Mouse (Mus musculus) kidney, embryonic 14.5 days (tissue): ENCODE measurements around the gene Herc2. TPM values are rescaled to one million over a fixed set of nuclear protein-coding genes. Genes with fewer than 3 reads are reported as not detected.

Experiments used
- ATAC-seq: fragments of 200-750 bp; cut with Nextera tagmentation; 2 replicates; pipeline ENCODE4 v1.8.0; 2017; ENCODE audit warnings: moderate number of reproducible peaks, mild to moderate bottlenecking, moderate TSS enrichment, moderate library complexity; ENCODE audit not compliant: low FRiP score, low TSS enrichment
- H3K27ac ChIP-seq: fragments of 300-500 bp; sonication (generic); 2 replicates; pipeline ENCODE4 v1.5.1; 2014; ENCODE audit warnings: low read depth, mild to moderate bottlenecking, low read length, moderate library complexity, mixed read lengths
- H3K27me3 ChIP-seq: fragments of 300-500 bp; sonication (generic); 2 replicates; pipeline ENCODE4 v1.6.1; 2014; ENCODE audit warnings: mild to moderate bottlenecking, low read length; ENCODE audit not compliant: control insufficient read depth, insufficient read depth
- H3K36me3 ChIP-seq: fragments of 300-500 bp; sonication (generic); 2 replicates; pipeline ENCODE4 v1.6.1; 2014; ENCODE audit warnings: low read length, mixed read lengths; ENCODE audit not compliant: control insufficient read depth, insufficient read depth
- H3K4me1 ChIP-seq: fragments of 300-500 bp; sonication (generic); 2 replicates; pipeline ENCODE4 v1.6.1; 2014; ENCODE audit warnings: low read length, mixed read lengths; ENCODE audit not compliant: control insufficient read depth, insufficient read depth
- H3K4me2 ChIP-seq: fragments of 300-500 bp; sonication (generic); replicated peaks from 2 replicates; pipeline ENCODE4 v1.6.1; 2014; ENCODE audit warnings: low read depth, mild to moderate bottlenecking, low read length
- H3K4me3 ChIP-seq: fragments of 300-500 bp; sonication (generic); 2 replicates; pipeline ENCODE4 v1.5.1; 2014; ENCODE audit warnings: mild to moderate bottlenecking, low read length
- H3K9ac ChIP-seq: fragments of 300-500 bp; sonication (generic); 2 replicates; pipeline ENCODE4 v1.6.1; 2014; ENCODE audit warnings: low read depth, mild to moderate bottlenecking, low read length, moderate library complexity
- H3K9me3 ChIP-seq: fragments of 300-500 bp; sonication (generic); 2 replicates; pipeline ENCODE4 v1.6.1; 2016; ENCODE audit warnings: low read length; ENCODE audit not compliant: control insufficient read depth
- WGBS: fragments of 180-500 bp; shearing (Covaris S2); extraction: QIAGEN DNeasy Blood & Tissue Kit; methylation state at CpG from one replicate; pipeline ENCODE4 v1.1.7; 2014; 5-methylcytosine and 5-hydroxymethylcytosine counted together
- polyA plus RNA-seq: library from polyadenylated mRNA; unstranded; fragments of >200 nt; fragmentation: Nextera tagmentation; extraction: Ambion mirVana; gene quantifications from 2 replicates; pipeline ENCODE4 v1.2.1, GENCODE M21; 2014

The Herc2 gene
- polyA plus RNA-seq, 1 experiment from 2014 or later, result 27.9 TPM

DNA sequence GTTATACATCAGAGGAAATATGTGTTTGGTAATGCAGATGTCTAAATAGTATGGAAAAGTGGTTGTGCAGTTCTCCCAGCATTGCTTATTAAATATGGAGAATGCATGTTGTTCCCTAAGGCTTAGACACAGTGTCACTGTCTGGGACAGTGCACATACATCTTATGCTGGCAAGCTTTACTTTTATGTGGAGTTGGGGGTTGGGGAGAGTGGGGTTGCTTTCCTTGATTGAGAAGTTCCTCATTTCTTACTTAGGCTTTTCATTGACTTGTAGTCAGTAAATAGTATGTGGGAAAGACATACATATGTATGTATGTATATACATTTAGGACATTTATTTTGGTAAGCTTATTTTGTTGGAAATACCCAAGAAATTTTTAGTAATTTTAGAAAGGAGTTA is 3.0 kb downstream of the Herc2 start:
- H3K27me3 ChIP-seq, result no peaks in the 10 kb centered on the region
- no peaks in the 10 kb centered on the region for H3K9me3 ChIP-seq
- no peak overlapping the region for H3K9ac ChIP-seq
- H3K36me3 ChIP-seq, result peaks cover 8% of the 10 kb centered on the region; the same call in 1 of the 2 replicates
- no peak overlapping the region for H3K4me3 ChIP-seq
- H3K27ac ChIP-seq, result no peak overlapping the region
- H3K4me1 ChIP-seq, result peaks cover 9% of the 10 kb centered on the region
- H3K4me2 ChIP-seq, result no peak overlapping the region
- no peak for ATAC-seq

DNA sequence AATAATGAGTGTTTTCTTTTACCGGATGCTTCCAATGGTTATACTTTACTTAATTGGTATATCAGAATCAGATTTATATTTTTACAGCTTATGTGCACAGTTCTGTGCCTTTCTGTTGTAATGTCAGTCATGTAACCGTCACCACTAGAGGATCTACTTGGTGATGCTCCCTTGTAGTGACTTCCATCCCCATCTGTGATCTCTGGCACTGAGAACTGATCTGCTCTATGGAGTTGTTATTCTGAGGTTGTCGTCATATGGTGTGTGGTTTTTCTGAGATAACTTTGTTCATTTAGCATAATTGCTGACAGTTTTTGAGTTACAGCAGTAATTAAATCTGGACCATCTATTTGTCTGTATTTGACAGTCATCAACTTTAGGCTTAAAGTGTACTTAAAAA is 5.3 kb downstream of the Herc2 start:
- Histone ChIP-seq H3K4me3 (no peak overlapping the region), H3K9me3 (no peaks in the 10 kb centered on the region), H3K9ac (no peak overlapping the region), H3K4me1 (peaks cover 9% of the 10 kb centered on the region), H3K27me3 (no peaks in the 10 kb centered on the region), H3K4me2 (no peak overlapping the region), H3K36me3 (peaks cover 8% of the 10 kb centered on the region; the same call in 1 of the 2 replicates), H3K27ac (no peak overlapping the region)
- no peak for ATAC-seq
- 93% methylated on average over 3 of the region's 3 CpGs for WGBS

DNA sequence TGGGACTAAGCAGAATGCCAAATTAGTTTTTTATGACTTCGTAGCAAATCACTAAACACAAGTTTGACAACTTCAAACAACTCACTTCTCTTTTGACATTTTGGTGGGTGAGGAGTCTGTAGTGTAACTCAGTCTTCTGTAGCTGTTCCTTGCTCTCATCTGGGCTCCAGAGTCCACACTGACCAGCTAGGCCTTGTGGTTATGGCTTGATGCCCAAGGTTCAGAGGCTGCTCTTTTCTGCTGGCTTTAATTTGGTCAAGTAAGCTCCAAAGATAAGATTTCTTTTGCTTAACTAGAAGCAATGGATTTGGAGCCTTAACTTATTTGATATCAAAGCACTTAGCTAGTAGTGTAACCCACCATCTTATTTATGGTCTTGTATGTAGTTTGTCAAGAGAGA is 14.9 kb downstream of the Herc2 start:
- Histone ChIP-seq H3K4me1 (no peaks in the 10 kb centered on the region), H3K9me3 (no peaks in the 10 kb centered on the region), H3K27me3 (no peaks in the 10 kb centered on the region), H3K4me2 (no peak overlapping the region), H3K9ac (no peak overlapping the region), H3K27ac (no peak overlapping the region), H3K36me3 (no peaks in the 10 kb centered on the region; the same call in 1 of the 2 replicates), H3K4me3 (no peak overlapping the region)
- ATAC-seq, result no peak
- 94% methylated on average over 1 of the region's 1 CpGs for whole genome bisulfite sequencing

DNA sequence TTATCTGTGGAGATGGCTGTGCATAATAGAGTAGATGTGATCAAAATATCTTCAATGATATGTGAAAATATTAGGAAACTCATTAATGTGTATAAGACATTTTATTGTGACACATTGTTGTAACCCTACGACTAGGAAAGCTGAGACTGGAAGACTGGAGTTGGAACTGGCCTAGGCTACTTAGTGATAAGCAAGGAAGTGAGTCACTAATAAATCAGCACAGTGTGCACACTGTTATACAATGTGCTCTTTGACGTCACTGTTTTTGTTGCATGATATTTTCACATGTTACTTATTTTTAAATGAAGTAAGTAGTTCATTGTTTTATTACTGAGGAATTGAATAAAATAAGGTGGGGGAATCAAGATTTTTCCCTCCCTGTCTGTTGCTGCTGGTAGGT is 16.1 kb downstream of the Herc2 start:
- Histone ChIP-seq H3K27ac (no peak overlapping the region), H3K9me3 (no peaks in the 10 kb centered on the region), H3K4me2 (no peak overlapping the region), H3K4me1 (no peaks in the 10 kb centered on the region), H3K9ac (no peak overlapping the region), H3K4me3 (no peak overlapping the region), H3K27me3 (no peaks in the 10 kb centered on the region), H3K36me3 (no peaks in the 10 kb centered on the region; the same call in 1 of the 2 replicates)
- whole genome bisulfite sequencing, result 72% methylated on average over 2 of the region's 2 CpGs
- ATAC-seq, result no peak

DNA sequence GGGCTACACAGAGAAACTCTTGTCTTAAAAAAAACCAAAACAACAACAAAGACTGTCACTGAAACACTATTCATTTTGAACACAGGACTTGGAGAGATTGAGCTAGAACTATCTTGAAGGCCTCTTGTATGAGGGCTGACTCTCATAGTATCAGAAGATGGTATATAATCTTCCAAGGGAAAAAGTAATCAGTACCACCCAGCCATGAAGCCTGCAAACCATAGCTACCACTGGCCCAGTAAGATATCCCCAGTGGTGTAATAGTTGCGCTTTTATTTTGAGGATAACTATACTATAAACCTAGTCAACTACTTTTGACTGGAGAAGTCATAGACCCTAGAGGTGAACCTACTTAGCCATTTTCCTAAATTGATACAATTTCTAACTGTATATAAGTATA is 16.6 kb downstream of the Herc2 start:
- ATAC-seq, result no peak
- Histone ChIP-seq H3K27ac (no peak overlapping the region), H3K9ac (no peak overlapping the region), H3K4me3 (no peak overlapping the region), H3K4me1 (no peaks in the 10 kb centered on the region), H3K36me3 (no peaks in the 10 kb centered on the region; the same call in 1 of the 2 replicates), H3K9me3 (no peaks in the 10 kb centered on the region), H3K27me3 (no peaks in the 10 kb centered on the region), H3K4me2 (no peak overlapping the region)
- WGBS, result 94% methylated on average over 1 of the region's 1 CpGs

DNA sequence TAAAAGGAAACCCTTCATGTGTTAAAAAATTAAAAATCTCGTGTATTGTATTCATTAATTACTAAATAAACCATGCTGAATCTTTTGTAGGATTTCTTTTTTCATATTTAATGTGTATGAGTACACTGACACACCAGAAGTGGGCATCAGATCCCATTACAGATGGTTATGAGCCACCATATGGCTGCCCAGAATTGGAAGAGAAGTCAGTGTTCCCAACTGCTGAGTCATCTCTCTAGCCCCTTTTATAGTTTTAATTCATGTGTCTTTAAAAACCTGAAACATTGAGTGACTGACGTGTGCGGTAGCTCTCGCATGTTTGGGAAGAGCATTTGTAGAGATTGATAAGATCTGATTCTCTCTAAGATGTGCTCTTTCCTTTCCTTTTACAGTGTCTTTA is 21.7 kb downstream of the Herc2 start:
- Histone ChIP-seq H3K4me2 (no peak overlapping the region), H3K4me1 (no peaks in the 10 kb centered on the region), H3K27me3 (no peaks in the 10 kb centered on the region), H3K9me3 (no peaks in the 10 kb centered on the region), H3K9ac (no peak overlapping the region), H3K36me3 (no peaks in the 10 kb centered on the region; the same call in 1 of the 2 replicates), H3K27ac (no peak overlapping the region), H3K4me3 (no peak overlapping the region)
- WGBS, result 86% methylated on average over 4 of the region's 4 CpGs
- ATAC-seq, result no peak

DNA sequence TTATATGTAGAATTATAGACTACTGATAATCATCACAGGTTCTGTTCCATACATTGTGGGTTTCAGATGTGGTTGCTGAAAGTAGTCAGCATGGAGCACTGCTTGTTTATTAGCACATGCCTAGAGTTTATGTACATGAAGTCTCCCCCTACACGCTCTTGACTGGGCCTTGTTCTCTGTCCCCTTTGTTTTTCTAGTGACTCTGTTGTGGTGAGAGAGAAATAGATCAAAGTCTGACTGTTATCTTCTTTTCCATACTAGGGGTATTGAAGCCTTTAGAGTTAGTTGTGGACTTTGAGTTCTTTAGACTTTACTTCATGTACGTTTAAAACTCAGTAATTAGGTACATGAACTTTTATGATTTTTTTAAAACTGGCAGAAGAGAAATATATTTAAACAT is 33.0 kb downstream of the Herc2 start:
- WGBS, result 75% methylated on average over 2 of the region's 2 CpGs
- H3K4me2 ChIP-seq, result no peak overlapping the region

DNA sequence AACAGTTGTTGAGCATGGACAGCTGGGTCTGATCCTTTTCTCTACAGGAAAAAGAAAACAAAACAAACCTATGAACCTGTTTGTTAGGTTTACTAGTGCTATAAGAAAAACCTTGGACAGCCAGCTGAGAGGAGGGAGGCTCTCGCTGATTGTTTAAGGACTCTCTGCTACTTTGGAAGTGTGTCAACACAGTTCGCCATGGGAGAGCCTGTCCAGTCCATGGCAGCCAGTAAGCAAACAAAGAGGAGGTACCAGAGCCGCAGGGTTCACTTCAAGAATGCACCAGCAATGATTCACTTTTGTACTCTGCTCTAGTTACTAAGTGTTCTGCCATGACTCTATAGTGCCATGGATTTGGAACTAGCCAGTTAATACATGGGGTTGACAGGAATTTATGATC is 39.1 kb downstream of the Herc2 start:
- Histone ChIP-seq H3K27me3 (no peaks in the 10 kb centered on the region), H3K4me3 (no peak overlapping the region), H3K9ac (no peak overlapping the region), H3K36me3 (peaks cover 57% of the 10 kb centered on the region), H3K9me3 (no peaks in the 10 kb centered on the region), H3K27ac (no peak overlapping the region), H3K4me2 (no peak overlapping the region), H3K4me1 (no peaks in the 10 kb centered on the region)
- 67% methylated on average over 3 of the region's 3 CpGs for WGBS
- no peak for ATAC-seq

More for the DNA sequence above, 33.0 kb downstream of the Herc2 start:
- Histone ChIP-seq H3K9ac (no peak overlapping the region), H3K27ac (no peak overlapping the region), H3K36me3 (peaks cover 20% of the 10 kb centered on the region), H3K9me3 (no peaks in the 10 kb centered on the region), H3K4me1 (no peaks in the 10 kb centered on the region), H3K4me3 (no peak overlapping the region), H3K27me3 (no peaks in the 10 kb centered on the region)
- no peak for ATAC-seq

DNA sequence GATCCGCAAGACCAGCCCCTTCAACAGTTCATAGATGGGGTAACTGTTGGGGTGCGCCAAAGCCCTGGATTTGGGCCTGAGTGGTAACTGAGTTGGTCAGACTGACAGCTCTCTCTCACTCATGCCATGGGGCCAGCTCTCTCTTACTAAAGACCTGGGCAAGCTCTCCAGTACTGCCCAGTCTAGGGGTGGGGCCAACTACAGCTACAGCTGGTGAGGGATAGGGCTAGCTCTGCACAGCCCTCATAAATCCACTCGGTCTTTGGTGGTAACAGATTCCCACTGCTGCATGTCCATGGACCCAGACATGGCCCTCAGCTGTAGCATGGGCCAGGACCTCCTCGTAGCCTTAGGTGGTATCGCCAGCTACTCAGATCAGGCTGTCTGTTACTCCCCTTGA is 41.4 kb downstream of the Herc2 start:
- Histone ChIP-seq H3K27ac (no peak overlapping the region), H3K9ac (no peak overlapping the region), H3K4me3 (no peak overlapping the region), H3K4me1 (no peaks in the 10 kb centered on the region), H3K27me3 (no peaks in the 10 kb centered on the region), H3K9me3 (no peaks in the 10 kb centered on the region), H3K4me2 (no peak overlapping the region), H3K36me3 (peaks cover 67% of the 10 kb centered on the region)
- 0 out of 2 replicates have a peak, but pooled peaks have one; percentile 39 for ATAC-seq
- WGBS, result 96% methylated on average over 5 of the region's 5 CpGs
